Mouse (Mus musculus) heart, adult 2 months (tissue): ENCODE data around the gene Msrb3.

Experiments used
- CTCF ChIP-seq: fragments of 200-600 bp; IDR thresholded peaks from 2 replicates; pipeline ENCODE4 v1.8.1; 2022; ENCODE audit warnings: antibody characterized with exemption, mild to moderate bottlenecking, moderate library complexity
- EP300 ChIP-seq: fragments of 200-500 bp; IDR thresholded peaks from 2 replicates; pipeline ENCODE4 v1.6.1; 2011; ENCODE audit warnings: low read depth, low read length, control low read depth; ENCODE audit not compliant: insufficient read depth
- POLR2A ChIP-seq: fragments of 200-500 bp; IDR thresholded peaks from 2 replicates; pipeline ENCODE4 v1.6.1; 2011; ENCODE audit warnings: mild to moderate bottlenecking, low read depth, low read length, control low read depth; ENCODE audit not compliant: insufficient read depth

DNA sequence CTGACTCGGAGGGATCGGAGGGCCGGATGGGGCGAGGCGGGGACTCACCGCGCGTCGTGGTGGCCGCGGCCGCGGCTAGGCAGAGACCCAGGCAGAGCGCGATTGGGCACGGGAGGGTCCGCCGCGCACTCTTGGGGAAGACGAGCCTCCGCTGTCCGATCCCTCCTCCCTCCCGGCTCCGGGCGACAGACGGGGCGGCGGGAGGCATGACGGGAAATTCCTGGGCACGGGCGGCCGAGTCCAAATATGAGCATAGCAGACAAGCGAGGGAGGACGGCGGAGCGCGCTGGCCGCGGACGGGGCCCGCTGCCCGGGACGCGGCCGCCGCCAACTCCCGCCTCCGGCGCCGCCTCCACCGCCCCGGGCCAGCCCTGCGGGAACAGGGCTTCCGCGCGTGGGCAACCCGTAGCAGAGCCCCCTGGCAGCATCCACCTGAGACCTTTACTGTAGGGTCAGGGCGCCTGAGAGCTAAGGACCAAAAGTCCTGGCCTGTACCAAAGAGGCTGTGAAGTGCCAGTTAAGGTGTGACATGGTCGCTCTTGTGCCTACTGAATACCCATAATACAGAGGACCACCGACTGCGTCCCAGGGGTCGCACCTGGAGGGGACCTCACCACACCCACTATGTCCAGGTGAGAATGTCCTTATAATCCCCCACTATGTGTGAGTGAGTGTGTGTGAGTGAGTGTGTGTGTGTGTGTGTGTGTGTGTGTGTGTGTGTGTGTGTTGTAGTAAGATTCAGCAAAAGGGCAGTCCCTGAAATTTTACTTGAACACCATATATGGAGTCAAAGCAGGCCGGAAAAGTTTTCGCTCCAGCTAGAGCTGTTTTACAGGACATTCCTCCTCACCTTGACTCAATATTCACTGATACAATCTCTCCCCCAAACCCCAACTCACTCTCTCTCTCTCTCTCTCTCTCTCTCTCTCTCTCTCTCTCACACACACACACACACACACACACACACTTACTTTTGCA, at the start of gene Msrb3:
- TF ChIP-seq POLR2A (peak; percentile 82), CTCF (no peak), EP300 (no peak)
